Mouse (Mus musculus) heart, adult 2 months (tissue): ENCODE results near the gene Fgfr2. TPM values are rescaled to one million over a fixed set of nuclear protein-coding genes. Genes with fewer than 3 reads are reported as not detected.

Experiments used
- DNase-seq, 2 experiments: peaks; one replicate each; pipeline ENCODE4 v3.0.0; 2021
- H3K27ac ChIP-seq: fragments of 200-600 bp; 2 replicates; pipeline ENCODE4 v1.8.1; 2022
- H3K27me3 ChIP-seq: fragments of 200-500 bp; 2 replicates; pipeline ENCODE4 v1.6.1; 2012; ENCODE audit warnings: mild to moderate bottlenecking, low read length, inconsistent platforms, mixed read lengths; ENCODE audit not compliant: control insufficient read depth, insufficient read depth
- H3K36me3 ChIP-seq: fragments of 200-500 bp; 2 replicates; pipeline ENCODE4 v1.6.1; 2012; ENCODE audit warnings: low read length, inconsistent platforms; ENCODE audit not compliant: control insufficient read depth, insufficient read depth
- H3K4me1 ChIP-seq: fragments of 200-500 bp; 2 replicates; pipeline ENCODE4 v1.6.1; 2011; ENCODE audit warnings: low read length; ENCODE audit not compliant: control insufficient read depth, insufficient read depth
- H3K4me3 ChIP-seq: fragments of 200-600 bp; 2 replicates; pipeline ENCODE4 v1.8.1; 2022
- H3K79me2 ChIP-seq: fragments of 200-500 bp; replicated peaks from 2 replicates; pipeline ENCODE4 v1.6.1; 2012; ENCODE audit warnings: mild to moderate bottlenecking, inconsistent platforms, low read length, moderate library complexity, mixed read lengths; ENCODE audit not compliant: control insufficient read depth, insufficient read depth
- H3K9ac ChIP-seq: fragments of 200-500 bp; 2 replicates; pipeline ENCODE4 v1.6.1; 2012; ENCODE audit warnings: low read depth, mild to moderate bottlenecking, control low read depth, inconsistent platforms, low read length, mixed read lengths
- CTCF ChIP-seq: fragments of 200-600 bp; IDR thresholded peaks from 2 replicates; pipeline ENCODE4 v1.8.1; 2022; ENCODE audit warnings: antibody characterized with exemption, mild to moderate bottlenecking, moderate library complexity
- EP300 ChIP-seq: fragments of 200-500 bp; IDR thresholded peaks from 2 replicates; pipeline ENCODE4 v1.6.1; 2011; ENCODE audit warnings: low read depth, low read length, control low read depth; ENCODE audit not compliant: insufficient read depth
- POLR2A ChIP-seq: fragments of 200-500 bp; IDR thresholded peaks from 2 replicates; pipeline ENCODE4 v1.6.1; 2011; ENCODE audit warnings: mild to moderate bottlenecking, low read depth, low read length, control low read depth; ENCODE audit not compliant: insufficient read depth
- WGBS: fragments of 180-500 bp; shearing (Covaris S2); methylation state at CpG from one replicate; pipeline ENCODE4 v1.1.7; 2018; 5-methylcytosine and 5-hydroxymethylcytosine counted together
- intact Hi-C: fragments of 180-260 bp; cut with DNase I; formaldehyde crosslinking; loops from one replicate; pipeline ENCODE4 v1.15.1; 2025
- polyA plus RNA-seq: library from polyadenylated mRNA; depleted of rRNA; stranded (reverse); fragments of >200 nt; gene quantifications from 2 replicates; pipeline ENCODE4 v1.2.3, GENCODE M21; 2012
- total RNA-seq, 2 experiments: library from RNA; stranded (reverse); gene quantifications; 2 replicates each; pipeline ENCODE4 v1.2.3; 2021

Gene Fgfr2
- total and polyA plus RNA-seq, 3 experiments, result 1.1 to 2.0 (median 1.3) TPM

DNA sequence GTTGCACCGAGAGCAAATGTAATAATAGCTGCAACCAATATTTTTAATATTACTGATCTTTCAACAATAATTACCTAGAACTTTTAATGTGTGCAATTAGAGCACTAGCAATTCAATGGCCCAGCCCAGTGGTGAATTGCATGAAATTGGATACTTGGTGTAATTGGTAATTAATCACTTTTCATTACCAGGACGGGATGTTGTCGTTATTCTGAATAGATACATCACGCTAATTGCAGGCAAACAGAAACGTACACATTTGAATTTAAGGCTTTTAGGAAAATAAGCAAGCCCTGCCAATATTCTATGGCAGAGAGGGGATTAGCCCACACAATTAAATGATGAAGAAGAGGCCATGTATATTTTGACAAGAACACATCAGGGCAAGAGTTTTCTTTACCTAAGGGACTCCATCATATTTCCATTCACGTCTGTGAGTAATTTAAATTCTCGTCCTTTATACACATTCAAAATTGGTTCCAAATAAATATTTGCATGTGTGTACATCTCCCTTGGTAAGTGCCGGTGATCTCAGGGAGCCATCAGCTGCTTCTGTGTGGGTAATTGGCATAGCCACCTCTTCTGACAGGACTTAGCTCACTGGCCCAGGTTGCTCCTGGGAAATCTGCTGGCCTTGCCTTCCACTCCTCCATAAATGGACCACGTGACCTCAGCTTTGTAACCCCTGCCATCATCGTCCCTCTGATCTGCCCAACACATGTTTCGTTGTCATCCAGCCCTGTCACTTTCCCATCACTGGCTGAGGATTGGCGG is 1471.0 kb downstream of the Fgfr2 start:
- 79% methylated on average over 12 of the region's 12 CpGs for WGBS
- H3K4me3 ChIP-seq, result no peak overlapping the region
- H3K27ac ChIP-seq, result no peak overlapping the region
- no peaks in the 10 kb centered on the region for H3K4me1 ChIP-seq
- DNase-seq, result no peak
- intact Hi-C loops, result no loop called here
- no peaks in the 10 kb centered on the region for H3K36me3 ChIP-seq
- no peaks in the 10 kb centered on the region for H3K79me2 ChIP-seq
- no peaks in the 10 kb centered on the region for H3K27me3 ChIP-seq
- TF ChIP-seq EP300 (no peak), CTCF (no peak), POLR2A (no peak)
- no peak overlapping the region for H3K9ac ChIP-seq

DNA sequence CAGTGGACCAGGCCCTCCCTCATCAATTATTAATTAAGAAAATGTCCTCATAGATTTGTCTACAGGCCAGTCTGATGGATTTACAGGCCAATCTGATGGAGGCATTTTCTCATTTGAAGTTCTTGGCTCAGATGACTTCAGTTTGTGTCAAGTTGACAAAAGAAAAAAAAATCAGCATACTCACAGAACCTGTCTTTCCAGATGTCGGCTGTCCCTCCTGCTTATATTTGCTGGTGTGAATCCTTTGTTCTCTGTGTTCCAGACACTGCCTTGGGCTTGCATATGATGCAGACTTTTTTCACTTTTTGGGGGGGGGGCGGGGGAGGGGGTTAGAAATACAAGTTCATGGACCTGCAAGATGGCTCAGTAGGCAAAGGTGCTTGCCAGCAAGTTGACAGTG is 1472.9 kb downstream of the Fgfr2 start:
- H3K27me3 ChIP-seq, result no peaks in the 10 kb centered on the region; the same call in 1 of the 2 replicates
- intact Hi-C loops, result no loop called here
- H3K4me1 ChIP-seq, result no peaks in the 10 kb centered on the region
- H3K9ac ChIP-seq, result no peak overlapping the region
- no peak for DNase-seq
- H3K4me3 ChIP-seq, result no peak overlapping the region
- TF ChIP-seq EP300, result no peak
- no peak for TF ChIP-seq CTCF
- TF ChIP-seq POLR2A, result no peak
- no peaks in the 10 kb centered on the region for H3K36me3 ChIP-seq
- no peak overlapping the region for H3K27ac ChIP-seq
- 44% methylated on average over 2 of the region's 2 CpGs for WGBS
- no peaks in the 10 kb centered on the region for H3K79me2 ChIP-seq

DNA sequence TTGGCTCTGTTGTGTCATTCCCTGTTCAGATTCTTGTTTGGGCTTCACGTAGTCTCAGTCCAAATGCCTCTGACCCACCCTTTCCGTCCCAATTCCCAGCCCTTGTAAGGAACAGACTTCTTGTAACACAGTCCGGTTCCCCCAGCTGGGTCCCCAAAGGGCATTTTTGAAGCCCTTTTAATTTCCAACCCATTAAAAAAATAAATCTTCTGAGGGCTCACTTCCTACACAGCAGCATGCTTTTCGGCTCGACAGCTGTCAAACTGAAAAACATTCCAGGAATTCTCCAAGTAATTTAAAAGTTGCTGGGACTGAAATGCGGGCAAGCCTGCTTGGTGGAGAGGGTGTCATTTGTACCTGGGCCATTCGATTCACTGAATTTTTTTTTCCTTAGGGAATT is 1474.9 kb downstream of the Fgfr2 start:
- intact Hi-C loops, result no loop called here
- 45% methylated on average over 7 of the region's 7 CpGs for WGBS
- Histone ChIP-seq H3K36me3 (no peaks in the 10 kb centered on the region), H3K27me3 (peaks cover 6% of the 10 kb centered on the region), H3K9ac (no peak overlapping the region), H3K79me2 (no peaks in the 10 kb centered on the region), H3K4me1 (no peaks in the 10 kb centered on the region), H3K27ac (no peak overlapping the region), H3K4me3 (no peak overlapping the region)
- TF ChIP-seq POLR2A, result no peak
- no peak for TF ChIP-seq EP300
- TF ChIP-seq CTCF, result no peak
- DNase-seq, result no peak

DNA sequence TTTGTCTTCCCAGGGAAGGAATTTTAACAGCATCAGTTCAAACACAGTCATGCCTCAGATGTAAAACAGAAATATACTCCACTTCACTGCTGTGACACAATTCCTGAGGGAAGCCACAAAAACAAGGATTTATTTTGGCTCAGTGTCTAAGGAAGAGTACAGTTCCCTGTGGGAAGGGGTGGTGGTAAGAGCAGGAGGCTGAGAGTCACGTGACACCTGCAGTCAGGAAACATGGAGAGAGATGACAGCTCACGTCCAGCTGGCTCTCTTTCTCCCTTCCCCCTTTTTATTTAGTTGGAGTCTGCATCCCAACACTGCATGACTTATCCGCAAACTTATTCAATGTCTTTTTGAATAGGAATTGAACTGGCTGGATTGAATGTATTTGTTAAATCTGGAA is 1475.6 kb downstream of the Fgfr2 start:
- 41% methylated on average over 3 of the region's 3 CpGs for WGBS
- H3K9ac ChIP-seq, result no peak overlapping the region
- no peak for DNase-seq
- H3K4me1 ChIP-seq, result no peaks in the 10 kb centered on the region
- H3K79me2 ChIP-seq, result no peaks in the 10 kb centered on the region
- intact Hi-C loops, result no loop called here
- TF ChIP-seq CTCF (no peak), POLR2A (no peak), EP300 (no peak)
- no peak overlapping the region for H3K4me3 ChIP-seq
- no peaks in the 10 kb centered on the region for H3K36me3 ChIP-seq
- peaks cover 6% of the 10 kb centered on the region for H3K27me3 ChIP-seq
- H3K27ac ChIP-seq, result no peak overlapping the region

DNA sequence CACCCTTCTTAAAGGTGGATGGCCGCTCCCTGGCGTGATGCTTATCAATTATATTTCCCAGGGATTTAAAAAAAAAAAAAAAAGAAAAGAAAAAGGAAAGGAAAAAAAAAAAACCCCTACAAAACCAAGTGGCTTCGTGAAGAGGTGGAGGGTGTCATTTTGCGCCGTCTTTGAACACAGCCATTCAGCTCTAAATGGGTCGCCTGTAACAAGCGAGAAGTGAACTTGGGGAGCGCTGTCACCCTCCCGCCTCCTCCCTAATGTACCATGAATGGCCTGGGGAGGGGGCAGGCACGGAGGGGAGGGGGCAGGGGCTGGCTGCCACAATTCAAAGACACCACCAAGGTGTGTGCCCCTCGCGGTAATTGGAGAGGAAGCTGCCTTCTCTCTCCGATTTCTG is 1478.6 kb downstream of the Fgfr2 start:
- DNase-seq, result no peak
- no peak overlapping the region for H3K4me3 ChIP-seq
- H3K79me2 ChIP-seq, result no peaks in the 10 kb centered on the region
- no peak overlapping the region for H3K27ac ChIP-seq
- H3K27me3 ChIP-seq, result peaks cover 6% of the 10 kb centered on the region
- no peaks in the 10 kb centered on the region for H3K36me3 ChIP-seq
- TF ChIP-seq POLR2A, result no peak
- no peak for TF ChIP-seq CTCF
- TF ChIP-seq EP300, result no peak
- intact Hi-C loops, result no loop called here
- H3K4me1 ChIP-seq, result no peaks in the 10 kb centered on the region
- 2% methylated on average over 13 of the region's 13 CpGs for WGBS
- H3K9ac ChIP-seq, result no peak overlapping the region

DNA sequence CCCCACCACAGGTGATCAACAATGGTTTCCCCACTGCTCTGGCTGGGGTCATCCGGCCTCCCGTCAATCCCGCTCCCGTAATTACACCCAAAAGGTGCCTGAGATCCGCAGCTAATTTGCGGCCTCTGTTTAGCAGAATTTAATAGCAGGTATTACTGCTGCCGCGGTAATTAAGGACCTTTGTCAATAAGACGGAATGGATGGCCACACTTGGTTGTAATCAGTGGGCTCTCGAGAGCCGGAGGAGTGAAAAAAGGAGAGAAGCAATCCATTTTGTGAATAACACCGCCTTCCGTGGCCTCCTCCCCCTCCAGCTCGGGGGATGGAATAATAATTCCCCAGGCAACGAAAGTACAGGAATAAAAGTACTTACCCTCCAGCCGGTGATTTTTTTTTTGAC is 1479.1 kb downstream of the Fgfr2 start:
- intact Hi-C loops, result no loop called here
- TF ChIP-seq EP300 (no peak), POLR2A (no peak), CTCF (no peak)
- Histone ChIP-seq H3K4me3 (no peak overlapping the region), H3K4me1 (no peaks in the 10 kb centered on the region), H3K27ac (no peak overlapping the region), H3K36me3 (no peaks in the 10 kb centered on the region), H3K27me3 (peaks cover 6% of the 10 kb centered on the region), H3K9ac (no peak overlapping the region), H3K79me2 (no peaks in the 10 kb centered on the region)
- 3% methylated on average over 16 of the region's 16 CpGs for WGBS
- DNase-seq, result no peak
